Mouse (Mus musculus): ENCODE results near the gene Ccnd2. TPM values are rescaled to one million over a fixed set of nuclear protein-coding genes. Genes with fewer than 3 reads are reported as not detected.

Gene Ccnd2
- total RNA-seq, 1 experiment from 2014 or later: 374 TPM

DNA sequence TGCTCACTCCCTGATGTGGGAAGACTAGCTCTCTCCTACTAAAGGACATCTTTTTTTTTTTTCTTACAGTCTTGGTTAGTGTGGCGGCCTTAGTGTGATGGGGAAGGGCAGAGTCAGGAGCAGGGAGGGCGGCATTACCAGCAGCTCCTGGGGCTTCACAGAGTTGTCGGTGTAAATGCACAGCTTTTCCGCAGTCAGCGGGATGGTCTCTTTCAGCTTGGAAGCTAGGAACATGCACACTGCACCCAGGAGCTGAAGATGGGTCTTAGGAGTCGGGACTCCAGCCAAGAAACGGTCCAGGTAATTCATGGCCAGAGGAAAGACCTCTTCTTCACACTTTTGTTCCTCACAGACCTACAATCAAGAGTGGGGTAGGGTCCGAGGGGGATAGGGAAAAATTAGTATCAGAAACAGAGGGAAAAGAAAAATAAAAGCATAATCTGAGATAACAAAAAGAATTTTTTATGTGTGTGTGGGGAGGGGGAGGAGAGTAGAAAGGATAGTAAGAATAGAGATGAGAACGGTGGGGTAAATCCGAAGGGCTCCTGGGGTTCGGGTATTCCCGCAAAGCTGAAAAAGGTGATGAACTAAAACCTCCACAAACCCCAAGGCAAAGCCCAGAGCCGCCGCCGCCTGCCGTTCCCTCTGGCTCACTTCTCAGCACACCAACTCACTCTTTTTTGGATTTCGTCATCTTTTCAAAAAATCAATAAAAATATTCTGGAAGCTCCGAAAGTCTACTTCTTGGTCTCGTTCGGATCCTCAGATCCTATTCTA is 3.3 kb downstream of the Ccnd2 start:
- DNase-seq: peak; percentile 43

DNA sequence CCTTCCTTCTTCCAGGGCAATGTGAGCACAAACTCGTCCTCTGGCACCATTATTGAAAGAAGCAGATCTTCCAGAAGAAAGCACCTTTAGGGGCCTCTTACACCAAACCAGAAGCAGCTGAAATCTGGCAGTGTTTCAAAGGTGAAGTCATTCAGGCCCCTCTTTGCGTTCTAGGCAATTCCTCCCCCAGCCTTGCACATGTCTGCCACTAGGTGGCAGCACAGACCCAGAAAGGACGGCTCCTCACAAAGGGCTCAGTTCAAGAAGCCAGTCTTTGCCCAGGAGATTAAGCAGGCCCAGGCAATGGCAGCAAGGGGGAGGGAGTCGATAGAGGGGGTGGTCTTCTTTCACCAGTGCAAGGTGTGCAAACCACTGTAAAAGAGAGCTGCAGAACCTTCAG is 4.3 kb downstream of the Ccnd2 start:
- DNase-seq: peak; percentile 85

DNA sequence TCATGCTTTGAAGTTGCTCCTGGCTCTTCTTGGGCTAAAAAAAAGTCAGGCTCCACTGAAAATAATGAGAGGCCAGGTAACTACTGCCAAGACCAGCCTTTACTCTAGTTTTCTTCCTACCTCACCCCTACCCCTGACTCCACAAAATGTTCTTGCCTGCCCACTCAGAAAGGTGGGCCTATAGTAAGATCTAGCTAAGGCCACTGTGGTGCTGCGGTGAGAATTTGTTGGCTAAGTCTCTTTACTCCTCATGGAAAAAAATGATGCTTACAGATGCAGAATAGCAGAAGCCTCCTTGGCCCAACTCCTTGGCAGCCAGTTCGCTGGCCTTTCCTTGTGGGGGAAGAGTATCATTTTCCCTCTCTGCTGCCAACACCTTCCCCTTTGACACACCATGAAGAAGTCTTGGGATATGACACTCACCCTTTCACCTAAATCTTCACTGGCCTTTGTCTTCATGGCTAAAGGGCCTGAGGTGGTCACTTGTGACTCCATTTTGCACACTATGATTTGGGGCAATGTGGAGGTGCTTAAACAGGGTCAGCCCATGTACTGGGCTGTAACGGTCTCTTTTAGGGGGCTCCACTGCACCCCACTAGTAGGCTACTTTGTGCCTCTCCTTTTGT is 5.6 kb downstream of the Ccnd2 start:
- no peak for DNase-seq

DNA sequence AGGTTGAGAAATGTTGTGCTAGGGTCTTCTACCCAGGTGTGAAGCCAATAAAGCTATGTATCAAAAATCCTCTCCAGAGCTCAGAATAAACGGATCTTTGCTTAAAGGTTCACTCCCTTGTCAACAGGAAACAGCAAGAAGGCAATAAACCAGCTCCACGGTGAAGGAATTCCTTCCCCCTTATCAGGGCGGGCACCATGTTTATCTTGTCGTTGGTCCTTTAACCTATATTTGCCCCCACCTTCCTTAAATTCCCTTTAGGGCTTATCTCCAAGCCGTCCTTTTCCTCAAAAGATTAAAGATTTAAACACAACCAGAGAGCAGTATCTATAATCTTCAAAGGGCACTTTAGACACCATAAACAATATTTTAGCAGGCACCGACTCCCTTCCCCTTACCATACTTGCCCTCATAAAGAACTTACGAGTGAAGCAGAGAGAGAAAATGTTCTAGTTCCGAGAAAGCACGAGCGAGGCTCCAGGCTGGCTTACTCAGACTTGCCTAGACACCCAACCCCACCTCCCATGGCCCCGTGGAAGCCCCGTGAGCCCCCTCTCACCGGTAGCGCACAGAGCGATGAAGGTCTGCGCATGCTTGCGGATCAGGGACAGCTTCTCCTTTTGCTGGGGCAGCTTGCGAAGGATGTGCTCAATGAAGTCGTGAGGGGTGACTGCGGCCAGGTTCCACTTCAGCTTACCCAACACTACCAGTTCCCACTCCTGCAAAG is 6.4 kb downstream of the Ccnd2 start:
- no peak for DNase-seq

DNA sequence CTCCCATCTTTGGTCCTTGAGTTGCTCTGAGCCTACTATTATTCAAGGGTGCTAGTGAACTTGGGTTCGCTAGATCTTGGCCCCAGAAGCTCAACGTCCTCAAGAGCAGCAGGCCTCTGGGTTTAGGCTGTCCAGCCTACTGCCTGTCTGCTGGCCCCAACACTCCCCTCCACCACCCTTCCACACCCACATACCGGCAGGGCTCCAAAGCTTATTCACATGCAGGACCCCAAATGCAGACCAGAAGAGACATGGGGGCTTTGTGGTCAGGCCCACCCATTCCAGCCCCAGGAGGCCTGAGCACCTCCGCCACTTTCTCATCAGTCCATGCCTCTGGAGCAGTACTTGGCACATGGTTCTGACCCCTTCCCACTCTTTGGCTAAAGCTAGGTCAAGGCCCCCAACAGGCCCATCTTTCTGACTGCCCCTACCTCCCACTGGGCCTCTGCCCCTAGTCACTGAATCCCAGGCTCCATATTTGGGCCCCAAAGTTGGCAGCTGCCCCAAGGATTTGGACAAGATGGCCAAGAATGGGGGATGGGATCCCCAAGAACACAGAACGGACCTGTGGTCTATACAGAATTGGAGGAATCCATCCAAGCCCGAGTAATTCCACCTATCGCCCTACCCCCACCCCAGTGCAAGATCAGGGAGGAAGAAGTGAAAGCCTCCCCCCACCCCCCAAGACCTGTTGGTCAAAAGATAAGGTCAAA is 8.3 kb downstream of the Ccnd2 start:
- DNase-seq: no peak

DNA sequence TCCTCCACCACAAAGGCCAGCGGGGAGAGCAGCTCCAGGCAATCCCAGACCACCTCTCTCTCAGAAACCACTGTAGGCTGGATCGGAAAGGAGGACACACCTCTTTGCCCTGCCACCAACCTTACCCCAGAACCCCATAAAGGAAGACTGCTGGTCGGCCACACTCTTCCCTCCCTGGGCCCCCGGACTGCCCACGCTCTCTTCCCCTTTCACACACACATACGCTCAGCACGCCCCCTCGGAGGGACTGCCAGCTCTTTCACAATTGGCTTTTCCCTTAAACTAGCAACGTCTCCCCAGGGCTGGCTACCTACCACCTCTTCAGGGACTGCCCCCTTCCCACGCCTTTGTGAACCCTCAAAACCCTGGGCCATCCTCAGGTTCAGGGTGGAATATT is 8.9 kb downstream of the Ccnd2 start:
- DNase-seq: no peak

DNA sequence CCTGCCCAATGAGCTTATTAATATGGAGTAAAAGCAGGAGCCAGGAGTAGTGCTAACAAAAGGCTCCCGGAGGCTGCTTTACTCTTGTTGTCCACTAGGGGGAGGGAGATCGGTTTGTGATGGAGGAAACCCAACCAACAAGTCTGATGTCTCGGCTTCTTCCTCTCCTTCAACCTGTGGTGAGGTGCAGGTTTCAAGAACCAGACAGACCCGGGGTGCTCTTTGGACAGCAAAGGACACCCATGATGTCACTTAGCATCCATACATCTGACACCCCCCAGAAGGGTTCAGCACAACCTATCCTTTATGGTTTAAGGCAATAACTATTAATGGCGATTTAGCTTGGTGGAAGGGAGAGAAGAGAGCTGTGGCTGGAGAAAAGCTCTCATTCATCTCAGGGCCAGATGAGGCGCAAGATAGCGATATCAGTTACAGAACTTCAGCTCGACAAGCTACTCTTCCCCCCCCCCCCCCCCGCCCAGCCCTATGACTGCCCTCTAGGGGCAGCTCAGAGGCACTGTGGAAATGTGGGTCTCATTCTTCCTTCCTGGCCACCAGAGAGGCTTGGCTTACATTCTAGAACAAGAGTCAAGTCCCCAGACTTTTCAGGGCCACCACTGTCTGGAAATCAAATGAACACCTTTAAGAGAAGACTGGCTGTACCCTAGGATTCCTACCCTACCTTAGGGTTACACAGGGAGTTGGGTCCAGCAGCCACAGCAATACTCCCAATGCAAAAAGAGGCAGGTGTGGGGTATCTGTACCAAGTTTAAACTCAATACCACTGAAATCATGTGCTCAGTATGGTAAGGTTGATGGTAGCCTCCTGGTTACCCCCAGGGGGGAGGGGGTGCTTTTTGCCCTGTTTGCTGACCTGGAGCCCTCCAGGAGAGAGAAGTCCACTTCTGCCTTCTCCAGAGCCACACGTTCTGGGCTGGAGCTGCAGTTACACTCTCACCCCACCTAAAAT is 9.6 kb downstream of the Ccnd2 start:
- DNase-seq: no peak

DNA sequence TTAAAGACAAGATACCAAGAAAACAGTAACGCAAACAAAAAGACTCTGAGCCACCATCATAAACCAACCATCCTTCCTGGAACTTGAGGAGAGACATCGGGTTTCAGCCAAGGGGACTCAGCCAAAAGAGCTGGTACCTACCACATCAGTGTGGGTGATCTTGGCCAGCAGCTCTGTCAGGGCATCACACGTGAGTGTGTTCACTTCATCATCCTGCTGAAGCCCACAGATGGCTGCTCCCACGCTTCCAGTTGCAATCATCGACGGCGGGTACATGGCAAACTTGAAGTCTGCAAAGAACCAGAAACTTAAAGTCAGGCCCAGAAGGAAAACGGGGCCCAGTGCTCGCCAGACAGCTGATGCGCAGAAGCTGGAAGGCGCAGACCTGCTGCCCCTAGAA is 13.0 kb downstream of the Ccnd2 start:
- no peak for DNase-seq

DNA sequence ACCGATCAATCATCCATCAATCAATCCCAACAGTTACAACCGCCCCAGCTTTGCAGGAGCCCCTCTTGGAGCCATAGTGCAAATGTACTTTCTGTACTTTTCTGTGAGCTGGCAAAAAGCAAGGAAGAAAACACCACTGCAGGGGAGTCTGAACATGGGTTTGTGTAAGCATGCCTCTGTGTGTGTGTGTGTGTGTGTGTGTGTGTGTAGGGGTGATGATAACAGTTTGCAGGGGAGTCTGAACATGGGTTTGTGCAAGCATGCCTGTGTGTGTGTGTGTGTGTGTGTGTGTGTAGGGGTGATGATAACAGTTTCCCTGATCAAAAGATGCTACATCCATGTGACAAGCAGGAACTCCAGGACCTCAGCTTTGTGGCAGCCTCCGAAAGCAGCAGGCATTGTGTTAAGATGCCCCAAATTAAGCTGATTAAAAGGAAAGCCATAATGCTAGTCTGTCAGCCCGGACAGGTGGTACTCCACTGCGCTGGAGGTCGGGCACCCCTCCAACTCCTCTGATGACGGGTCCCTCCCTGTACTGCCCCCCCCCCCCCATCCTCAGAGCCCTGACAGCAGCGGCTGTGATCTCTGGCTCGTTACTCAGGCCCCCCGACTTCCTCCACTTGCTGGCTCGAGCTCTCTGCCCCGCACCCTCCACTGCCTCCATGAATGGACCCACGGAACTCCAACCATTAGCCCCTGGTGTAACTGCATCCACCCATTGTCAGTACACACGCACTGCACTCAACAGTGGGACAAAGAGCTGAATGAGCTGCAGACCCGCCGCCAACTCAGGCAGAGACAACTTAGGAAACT is 18.4 kb downstream of the Ccnd2 start:
- no peak for DNase-seq

DNA sequence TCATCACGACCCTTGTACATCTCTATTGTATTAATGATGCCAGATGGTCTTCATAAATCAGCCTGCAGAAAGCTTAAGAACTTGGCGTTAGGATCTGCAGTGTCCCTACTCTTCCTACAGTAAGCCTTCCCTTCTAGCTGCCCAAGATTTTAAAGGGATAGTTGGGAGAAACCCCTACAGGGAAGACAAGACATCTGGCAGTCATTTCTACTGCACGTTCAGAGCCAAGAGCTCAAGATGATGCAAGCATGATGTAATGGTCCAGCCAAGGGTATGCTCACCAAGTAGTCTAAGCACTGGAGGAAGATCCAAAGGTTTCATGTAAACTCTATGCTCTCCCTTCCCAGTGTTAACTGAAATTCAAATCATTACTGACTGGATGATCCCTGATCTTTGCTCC is 19.3 kb downstream of the Ccnd2 start:
- DNase-seq: no peak

DNA sequence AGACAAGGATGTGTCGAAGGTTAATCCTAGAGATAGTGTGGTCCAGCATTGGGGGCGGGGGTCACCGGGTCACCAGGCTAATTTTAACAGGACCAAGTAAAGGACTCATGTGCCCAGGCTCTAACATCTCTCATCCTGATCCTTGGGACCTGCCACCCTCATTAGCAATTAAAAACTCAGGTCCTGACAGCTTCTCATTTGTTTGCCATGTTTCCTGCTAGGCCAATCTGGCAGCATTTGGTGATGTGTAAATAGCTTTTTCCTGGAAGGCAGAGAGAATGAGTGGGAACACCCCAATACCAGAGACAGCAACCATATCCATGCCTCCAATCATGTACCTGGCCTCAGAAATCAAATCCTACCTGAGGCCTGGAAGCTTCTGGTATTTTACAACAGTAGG is 20.0 kb downstream of the Ccnd2 start:
- no peak for DNase-seq

DNA sequence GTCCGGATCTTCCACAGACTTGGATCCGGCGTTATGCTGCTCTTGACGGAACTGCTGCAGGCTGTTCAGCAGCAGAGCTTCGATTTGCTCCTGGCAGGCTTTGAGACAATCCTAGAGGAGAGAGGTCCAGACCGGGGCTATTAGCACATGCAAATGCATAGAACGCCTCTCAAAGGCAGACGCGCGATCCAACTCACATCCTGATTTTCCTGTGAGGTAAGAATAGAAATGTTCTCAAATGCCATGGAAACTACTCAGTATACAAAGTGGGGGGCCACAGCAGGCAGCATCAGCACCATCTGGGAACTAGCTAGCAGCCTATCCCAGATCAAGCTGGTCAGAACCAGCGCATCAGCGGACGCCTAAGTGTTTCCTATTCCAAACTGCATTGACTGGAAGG is 21.6 kb downstream of the Ccnd2 start:
- no peak for DNase-seq

DNA sequence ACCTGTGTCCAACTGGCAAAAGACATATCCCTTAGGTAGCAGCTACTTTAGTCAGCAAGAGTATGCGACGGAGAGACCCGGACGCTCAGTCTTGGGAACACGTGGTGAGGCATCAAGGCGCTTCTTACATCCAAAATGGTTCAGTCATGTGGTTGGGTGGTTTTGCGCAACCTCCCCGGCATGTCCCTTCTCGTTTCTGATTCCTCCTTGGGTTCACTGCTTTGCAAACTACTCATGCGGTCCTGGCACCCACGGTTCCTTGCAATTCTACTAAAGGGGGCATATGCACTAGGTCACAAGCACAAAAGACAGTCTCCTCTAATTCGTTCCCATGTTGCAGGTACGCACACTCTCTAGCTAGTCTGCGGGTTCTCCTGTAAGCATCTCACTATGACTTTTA is 22.3 kb downstream of the Ccnd2 start:
- DNase-seq: no peak

DNA sequence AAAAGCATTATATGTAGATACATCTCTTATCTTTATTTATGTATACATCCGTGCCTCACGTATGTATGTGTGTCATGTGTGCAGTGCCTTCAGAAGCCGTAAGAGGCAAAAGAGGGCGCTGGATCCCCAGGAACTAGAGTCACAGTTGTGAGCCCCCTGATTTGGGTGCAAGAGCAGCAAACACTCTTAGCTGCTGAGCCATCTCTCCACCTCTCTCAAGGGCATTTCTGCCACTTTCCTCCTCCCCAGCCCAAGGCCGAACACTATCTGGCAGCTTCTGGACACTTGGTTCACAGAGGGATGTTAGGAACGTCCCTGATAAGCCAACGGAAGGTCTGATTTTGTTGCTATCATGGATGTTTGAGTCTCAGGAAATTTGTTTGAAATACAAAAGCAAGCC is 28.5 kb downstream of the Ccnd2 start:
- DNase-seq: peak; percentile 31

DNA sequence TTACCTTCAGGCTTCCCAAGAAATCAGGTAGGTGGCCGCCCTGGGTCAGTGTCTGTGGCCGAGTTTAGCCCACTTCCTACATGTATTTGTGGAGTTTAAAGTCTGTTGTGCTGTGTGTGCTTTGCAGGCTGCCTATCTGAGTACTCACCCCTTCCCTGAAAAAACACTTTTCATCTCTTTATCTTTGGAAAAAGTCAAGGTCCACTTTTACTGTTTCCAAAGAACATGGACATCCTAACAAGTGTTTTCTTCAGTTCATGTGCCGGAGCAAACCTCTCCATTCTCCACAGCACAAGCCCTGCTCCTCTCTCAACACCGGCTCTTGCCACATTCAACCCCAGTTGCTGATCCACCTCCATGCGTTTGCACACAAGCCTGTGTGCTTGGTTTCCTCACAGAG is 29.0 kb downstream of the Ccnd2 start:
- DNase-seq: no peak

DNA sequence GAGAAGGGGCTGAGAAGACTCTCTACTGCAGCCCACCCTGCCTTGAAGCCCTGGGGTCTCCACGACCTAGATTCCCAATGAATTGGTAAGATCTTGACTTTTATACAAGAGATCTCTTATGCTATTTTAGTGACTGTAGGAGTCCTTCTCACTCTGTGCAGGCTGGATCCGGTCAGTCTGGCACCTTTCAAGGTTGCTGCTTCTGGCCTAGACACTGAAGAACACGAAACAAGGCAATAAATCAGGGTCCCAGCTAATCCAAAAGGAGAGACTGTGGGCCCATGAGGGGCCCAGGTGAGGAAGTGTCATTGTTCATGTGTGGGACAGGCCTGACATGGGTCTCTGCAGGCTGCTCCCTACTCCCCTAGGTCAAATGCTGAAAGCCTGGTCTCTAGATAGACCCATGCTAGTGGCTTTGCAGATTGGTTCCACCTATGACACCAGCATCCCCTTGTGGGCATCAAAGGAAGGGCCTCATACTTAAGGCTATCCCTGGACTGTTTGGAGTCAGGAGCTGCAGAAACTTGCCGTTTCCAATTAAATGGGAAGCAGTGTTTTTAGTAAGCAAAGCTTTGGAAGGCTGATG is 29.7 kb downstream of the Ccnd2 start:
- DNase-seq: peak; percentile 32

DNA sequence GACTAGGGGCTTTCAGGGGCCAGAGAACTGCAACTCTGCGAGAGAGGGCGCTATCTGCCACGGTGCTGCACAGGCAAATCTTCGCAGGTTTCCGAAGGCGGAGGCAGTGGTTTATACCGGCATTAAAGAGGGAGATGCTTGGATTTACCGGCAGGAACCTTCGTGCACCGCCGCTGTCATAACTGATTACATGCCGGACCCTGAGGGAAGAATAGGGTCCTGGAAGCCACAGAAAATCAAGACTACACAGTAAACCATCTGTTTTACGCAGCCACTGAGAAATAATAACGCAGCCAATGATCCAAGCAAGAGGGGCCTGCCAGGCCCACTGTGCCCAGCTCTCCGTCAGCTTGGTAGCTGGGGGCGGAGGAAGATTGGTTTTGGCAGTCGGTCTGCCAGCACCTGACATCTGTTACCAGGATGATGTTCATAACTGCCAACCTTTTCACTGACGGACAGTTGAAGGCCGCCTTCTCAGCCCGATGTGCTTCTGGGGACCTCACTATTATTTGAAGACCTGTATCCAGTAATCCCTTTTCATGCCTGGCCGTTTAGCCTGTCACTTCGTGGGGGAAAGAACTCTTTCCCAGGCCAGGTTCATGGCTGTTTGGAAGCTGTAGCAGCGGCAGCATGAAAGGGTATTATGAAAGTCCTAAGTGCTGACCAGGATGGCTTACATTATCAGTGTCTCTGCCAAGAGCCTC is 37.1 kb downstream of the Ccnd2 start:
- no peak for DNase-seq

DNA sequence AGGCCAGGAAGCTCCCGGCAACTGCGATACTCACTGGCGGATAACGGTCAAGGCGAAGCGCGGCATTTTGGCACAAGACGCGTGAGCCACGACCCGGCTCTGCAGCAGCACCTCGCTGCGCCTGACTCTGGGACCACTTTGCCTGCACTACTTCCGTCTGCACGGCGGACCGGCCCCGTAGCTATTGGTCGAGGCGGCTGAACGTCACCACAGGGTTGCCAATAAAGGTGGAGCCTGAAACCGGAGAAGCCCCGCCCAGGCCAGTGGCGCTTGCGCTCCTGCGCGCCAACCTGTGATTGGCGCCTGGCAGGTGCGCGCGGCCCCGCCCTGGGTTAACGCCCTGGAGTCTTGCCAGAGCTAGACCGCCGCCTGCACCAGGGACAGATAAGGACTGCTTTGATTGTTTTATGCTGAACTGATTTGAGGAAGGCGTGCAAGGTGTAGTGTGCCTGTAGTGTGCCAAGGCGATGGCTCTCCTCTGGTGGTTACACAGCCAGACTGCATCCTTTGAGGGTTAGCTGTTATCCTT is 42.5 kb downstream of the Ccnd2 start, which contains the start of gene Tigar:
Tigar (minus strand) TSS at position 156 of the 529 bp plus-strand sequence.
- peak; percentile 93 for DNase-seq

DNA sequence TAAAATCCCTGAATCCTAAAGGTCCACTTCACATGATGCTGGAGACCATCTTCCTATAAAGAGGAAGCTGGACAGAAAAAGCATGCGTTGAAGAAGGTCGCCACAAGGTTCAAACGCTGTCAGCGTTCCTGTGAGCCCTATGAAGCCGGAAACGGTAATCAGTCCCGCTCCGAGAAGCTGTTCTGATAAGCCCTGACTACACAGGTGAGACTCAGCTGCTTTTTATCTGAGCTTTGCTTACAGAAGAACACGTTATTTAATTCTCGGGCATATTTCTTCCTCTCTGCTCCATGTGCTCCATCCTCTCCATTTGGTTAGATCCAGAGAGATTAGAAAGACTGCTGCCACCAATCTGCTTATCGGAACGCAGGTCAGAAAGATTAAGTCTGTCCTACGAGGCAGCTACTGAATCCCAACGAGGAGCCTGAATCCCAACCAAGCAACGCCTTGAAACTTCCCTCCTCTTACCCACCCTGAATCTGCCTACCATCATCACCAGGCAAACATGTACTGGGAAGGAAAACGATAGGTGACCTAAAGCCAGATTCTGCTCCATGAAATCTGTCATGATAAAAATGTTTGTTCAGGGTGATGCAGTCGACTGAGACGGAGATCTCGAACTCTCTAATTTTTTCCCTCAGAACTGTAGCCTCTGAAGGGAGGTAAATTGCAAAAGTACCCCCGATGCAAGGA is 43.5 kb downstream of the Ccnd2 start:
- DNase-seq: no peak

All from adrenal gland, postnatal 25 days (tissue).